Mouse (Mus musculus) G1E (cell line): Measurements from ENCODE around the gene Khdc4.

Experiments
- CTCF ChIP-seq: IDR thresholded peaks from 2 replicates; pipeline ENCODE4 v1.5.1; 2012; ENCODE audit warnings: low read depth, low read length, inconsistent platforms, mixed read lengths
- GATA1 ChIP-seq: IDR thresholded peaks from 2 replicates; pipeline ENCODE4 v1.6.1; 2012; ENCODE audit warnings: borderline replicate concordance, low read length, inconsistent platforms, mixed read lengths
- POLR2AphosphoS5 ChIP-seq: IDR thresholded peaks from 2 replicates; pipeline ENCODE4 v1.6.1; 2012; ENCODE audit warnings: low read depth, low read length, inconsistent platforms; ENCODE audit not compliant: insufficient replicate concordance
- TAL1 ChIP-seq: conservative IDR thresholded peaks from 2 replicates; pipeline ENCODE4 v1.6.1; 2012; ENCODE audit warnings: low read depth, low read length, inconsistent platforms, mixed read lengths

DNA sequence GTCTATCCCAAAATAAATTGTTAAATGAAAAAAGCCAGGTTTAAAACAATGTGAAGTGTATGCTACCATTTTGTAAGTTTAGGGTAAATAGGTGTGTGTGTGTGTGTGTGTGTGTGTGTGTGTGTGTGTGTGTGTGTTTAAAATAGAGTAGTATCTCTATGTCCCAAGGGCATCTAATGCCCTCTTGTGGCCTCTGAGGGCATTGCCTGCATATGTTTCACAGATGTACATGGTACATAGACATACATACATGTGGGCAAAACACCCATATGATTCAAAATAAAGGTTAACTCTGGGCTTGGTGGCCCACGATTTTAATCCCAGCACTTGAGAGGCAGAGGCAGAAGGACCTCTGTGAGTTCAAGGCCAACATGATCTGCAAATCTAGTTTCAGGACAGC lies 44.9 kb upstream of the Khdc4 start:
- peak; percentile 65 for TF ChIP-seq CTCF
- no peak for TF ChIP-seq GATA1
- TF ChIP-seq TAL1: no peak
- TF ChIP-seq POLR2AphosphoS5: no peak
